ENCODE assay signal across 23 mouse cellular contexts in genomic region chr1:21836337-21836736, GRCm38 (mm10).
A peak's percentile ranks its signal among the peaks of the same experiment; 100 is the strongest.
DNase-seq lines count a peak whose midpoint lies in the region; ATAC-seq and TF ChIP-seq lines count a peak whose summit lies in the region.
"Had no signal": no experiment of that assay in that cellular context is flagged by ENCODE, and none has a peak within 500 bp of the region (broad histone marks: within the 10 kb centered on the region; RNA-seq: fewer than 3 reads in every experiment).

No protein-coding gene starts in this region.

- 29% methylated on average over 3 of the region's 3 CpGs for WGBS in embryonic facial prominence, embryonic 14.5 days
- WGBS in intestine, embryonic 16.5 days = 75% methylated on average over 3 of the region's 3 CpGs

- H3K36me3 ChIP-seq in embryonic facial prominence, embryonic 14.5 days (ENCODE audit: control insufficient read depth, insufficient read depth, low read length) = no peaks in the 10 kb centered on the region
- H3K36me3 ChIP-seq in intestine, embryonic 16.5 days (ENCODE audit: control insufficient read depth, insufficient read depth, low read length) = no peaks in the 10 kb centered on the region
- H3K36me3 ChIP-seq: G1E had no signal

- no peak for ATAC-seq in embryonic facial prominence, embryonic 14.5 days (ENCODE audit: low read depth)
- no peak for ATAC-seq in intestine, embryonic 16.5 days
- ATAC-seq: CD4-positive, CD25-positive, alpha-beta regulatory T cell, adult 4 months; forebrain, embryonic 16.5 days; liver, postnatal 0 days had no signal

- H3K9ac ChIP-seq in embryonic facial prominence, embryonic 14.5 days (ENCODE audit: low read depth, low read length) = no peak overlapping the region
- H3K9ac ChIP-seq in intestine, embryonic 16.5 days (ENCODE audit: low read depth, low read length) = no peak overlapping the region
- H3K9ac ChIP-seq: hindbrain, embryonic 14.5 days; liver, postnatal 0 days had no signal

- H3K27me3 ChIP-seq in embryonic facial prominence, embryonic 14.5 days (replicated peaks; ENCODE audit: control insufficient read depth, insufficient read depth, low read length) = no peaks in the 10 kb centered on the region
- no peaks in the 10 kb centered on the region for H3K27me3 ChIP-seq in intestine, embryonic 16.5 days (replicated peaks; ENCODE audit: control insufficient read depth, insufficient read depth, low read length)

- no peaks in the 10 kb centered on the region for H3K9me3 ChIP-seq in embryonic facial prominence, embryonic 14.5 days (ENCODE audit: control insufficient read depth, low read length)
- no peaks in the 10 kb centered on the region for H3K9me3 ChIP-seq in intestine, embryonic 16.5 days (ENCODE audit: control insufficient read depth, low read length)
- H3K9me3 ChIP-seq: G1E had no signal

- no peak for TF ChIP-seq CTCF in gastrocnemius, adult 2 months (IDR thresholded peaks at IDR 0.05)

- DNase-seq in 3134 (ENCODE audit: extremely low read depth, insufficient read length, low spot score) = peak; percentile 2
- DNase-seq in Muller cell, postnatal 12 days (ENCODE audit: inconsistent ontology term) = peak; percentile 39
- peak; percentile 48 for DNase-seq in embryonic facial prominence, embryonic 14.5 days (ENCODE audit: low spot score)
- peak; percentile 10 for DNase-seq in hindlimb bud, embryonic 11.5 days (ENCODE audit: extremely low spot score, low read depth, low spot score)
- DNase-seq in gastrocnemius, adult 2 months = no peak
- no peak for DNase-seq in lung, postnatal 4 days
- DNase-seq: cerebellum, adult 11 months; cerebellum, postnatal 25 days; gastrocnemius, postnatal 10 days; kidney, adult 11 months; kidney, postnatal 14 days; liver; liver, postnatal 0 days; midbrain, embryonic 14.5 days; retina, postnatal 1 day; thymus, adult 18-20 months had no signal

- no peak overlapping the region for H3K4me2 ChIP-seq in embryonic facial prominence, embryonic 14.5 days (ENCODE audit: low read depth, low read length)
- no peak overlapping the region for H3K4me2 ChIP-seq in intestine, embryonic 16.5 days (ENCODE audit: low read depth, low read length)
- H3K4me2 ChIP-seq: hindbrain, embryonic 14.5 days had no signal

- H3K4me3 ChIP-seq in embryonic facial prominence, embryonic 14.5 days (ENCODE audit: low read depth, low read length) = no peak overlapping the region
- H3K4me3 ChIP-seq in intestine, embryonic 16.5 days (ENCODE audit: low read length) = no peak overlapping the region
- no peak overlapping the region for H3K4me3 ChIP-seq in gastrocnemius, adult 2 months
- H3K4me3 ChIP-seq: left cerebral cortex, adult 2 months; myocyte had no signal

- H3K27ac ChIP-seq in embryonic facial prominence, embryonic 14.5 days (replicated peaks; ENCODE audit: low read depth, low read length) = no peak overlapping the region
- no peak overlapping the region for H3K27ac ChIP-seq in intestine, embryonic 16.5 days (ENCODE audit: low read length)
- no peak overlapping the region for H3K27ac ChIP-seq in gastrocnemius, adult 2 months
- H3K27ac ChIP-seq: hindbrain, embryonic 14.5 days; left cerebral cortex, adult 2 months had no signal

- H3K4me1 ChIP-seq in embryonic facial prominence, embryonic 14.5 days (ENCODE audit: control insufficient read depth, insufficient read depth, low read length) = no peaks in the 10 kb centered on the region
- H3K4me1 ChIP-seq in intestine, embryonic 16.5 days (ENCODE audit: control insufficient read depth, insufficient read depth, low read length) = no peaks in the 10 kb centered on the region

- intact Hi-C loops in gastrocnemius, adult 2 months (cut with DNase I) = no loop called here

Comparison
In these comparisons a context has a peak if more than half of its experiments do, and no peak if none do; other contexts are left out.
1. DNase-seq: peak in 3134 (single experiment), Muller cell, postnatal 12 days (single experiment), embryonic facial prominence, embryonic 14.5 days (single experiment) and hindlimb bud, embryonic 11.5 days (single experiment); none in gastrocnemius, adult 2 months (single experiment) and lung, postnatal 4 days (0 of 2).